ENCODE assay signal across 22 mouse cellular contexts in genomic region chr12:111821931-111822330, GRCm38 (mm10). TPM values are rescaled to one million over a fixed set of nuclear protein-coding genes. Genes with fewer than 3 reads are reported as not detected.
DNase-seq lines count a peak whose midpoint lies in the region; ATAC-seq and TF ChIP-seq lines count a peak whose summit lies in the region.
"Had no signal": no experiment of that assay in that cellular context is flagged by ENCODE, and none has a peak within 500 bp of the region (broad histone marks: within the 10 kb centered on the region; RNA-seq: fewer than 3 reads in every experiment).

No protein-coding gene starts in this region.

- peak; percentile 71 to 75 for DNase-seq in cerebellum, postnatal 14 days
- no peak for DNase-seq in cerebellum, adult 9-11 months
- DNase-seq in hindbrain, postnatal 0 days (ENCODE audit: low spot score) = no peak
- no peak for DNase-seq in hindbrain, embryonic 11.5 days (ENCODE audit: low spot score)
- DNase-seq in liver = no peak
- no peak for DNase-seq in adrenal gland, adult 18-20 months (ENCODE audit: low spot score in 2 of 2)
- DNase-seq: adrenal gland, adult 8-10 months; adrenal gland, postnatal 25 days; cerebellum, adult 8-10 months; embryo, embryonic 11 days; gastrocnemius, postnatal 10 days; heart, adult 11 months; kidney, adult 11 months had no signal

- peaks cover 25% of the 10 kb centered on the region for H3K36me3 ChIP-seq in hindbrain, postnatal 0 days (ENCODE audit: insufficient read depth, low read length)
- H3K36me3 ChIP-seq in hindbrain, embryonic 11.5 days (ENCODE audit: control insufficient read depth, insufficient read depth, low read length) = no peaks in the 10 kb centered on the region
- H3K36me3 ChIP-seq in liver, embryonic 12.5 days = peaks cover 87% of the 10 kb centered on the region
- peaks cover 48% of the 10 kb centered on the region for H3K36me3 ChIP-seq in embryonic facial prominence, embryonic 15.5 days

- 50% methylated on average over 4 of the region's 4 CpGs for WGBS in hindbrain, postnatal 0 days
- WGBS in hindbrain, embryonic 11.5 days = 72% methylated on average over 4 of the region's 4 CpGs
- 73% methylated on average over 4 of the region's 4 CpGs for WGBS in liver, embryonic 12.5 days (ENCODE audit: insufficient replicate concordance)
- WGBS in embryonic facial prominence, embryonic 15.5 days = 52% methylated on average over 4 of the region's 4 CpGs

- no peak overlapping the region for H3K4me2 ChIP-seq in hindbrain, postnatal 0 days (ENCODE audit: low read depth, low read length)
- no peak overlapping the region for H3K4me2 ChIP-seq in hindbrain, embryonic 11.5 days (replicated peaks; ENCODE audit: low read depth, low read length)
- H3K4me2 ChIP-seq in liver, embryonic 12.5 days = no peak overlapping the region
- no peak overlapping the region for H3K4me2 ChIP-seq in embryonic facial prominence, embryonic 15.5 days (replicated peaks)
- H3K4me2 ChIP-seq: forebrain, embryonic 12.5 days; forebrain, embryonic 15.5 days; heart, embryonic 11.5 days; hindbrain, embryonic 13.5 days had no signal

- H3K9me3 ChIP-seq in hindbrain, postnatal 0 days (ENCODE audit: low read length) = no peaks in the 10 kb centered on the region
- no peaks in the 10 kb centered on the region for H3K9me3 ChIP-seq in hindbrain, embryonic 11.5 days (ENCODE audit: control insufficient read depth, low read length)
- H3K9me3 ChIP-seq in liver, embryonic 12.5 days (replicated peaks) = no peaks in the 10 kb centered on the region
- H3K9me3 ChIP-seq in embryonic facial prominence, embryonic 15.5 days (replicated peaks) = no peaks in the 10 kb centered on the region
- H3K9me3 ChIP-seq: forebrain, embryonic 12.5 days; forebrain, embryonic 15.5 days; hindbrain, embryonic 13.5 days had no signal

- 0 out of 2 replicates have a peak overlapping the region, but pooled peaks have one; percentile 26 for H3K27ac ChIP-seq in hindbrain, postnatal 0 days
- no peak overlapping the region for H3K27ac ChIP-seq in hindbrain, embryonic 11.5 days (ENCODE audit: low read depth, low read length)
- H3K27ac ChIP-seq in liver, embryonic 12.5 days = no peak overlapping the region
- H3K27ac ChIP-seq in embryonic facial prominence, embryonic 15.5 days (replicated peaks) = peak overlapping the region; percentile 12; the same call in 1 of the 2 replicates
- H3K27ac ChIP-seq: forebrain, embryonic 12.5 days; forebrain, embryonic 15.5 days; hindbrain, embryonic 13.5 days had no signal

- no peak for ATAC-seq in hindbrain, postnatal 0 days
- ATAC-seq in hindbrain, embryonic 11.5 days (ENCODE audit: low FRiP score) = no peak
- no peak for ATAC-seq in liver, embryonic 12.5 days
- ATAC-seq in embryonic facial prominence, embryonic 15.5 days (ENCODE audit: insufficient number of reproducible peaks, low FRiP score, low TSS enrichment, low read depth) = peak; percentile 17; the same call in 1 of the 2 replicates
- ATAC-seq: CD4-positive, CD25-positive, alpha-beta regulatory T cell, adult 4 months; forebrain, embryonic 15.5 days; inflammation-experienced regulatory T-cells, adult 6 months had no signal

- H3K4me3 ChIP-seq in hindbrain, postnatal 0 days (ENCODE audit: low read length) = no peak overlapping the region
- H3K4me3 ChIP-seq in hindbrain, embryonic 11.5 days (ENCODE audit: low read depth, low read length) = no peak overlapping the region
- H3K4me3 ChIP-seq in liver, embryonic 12.5 days = no peak overlapping the region
- no peak overlapping the region for H3K4me3 ChIP-seq in embryonic facial prominence, embryonic 15.5 days (replicated peaks)
- H3K4me3 ChIP-seq: erythroblast, embryonic 14.5 days; forebrain, embryonic 12.5 days; forebrain, embryonic 15.5 days; hindbrain, embryonic 13.5 days had no signal

- H3K4me1 ChIP-seq in hindbrain, postnatal 0 days (ENCODE audit: insufficient read depth, low read length) = no peaks in the 10 kb centered on the region
- no peaks in the 10 kb centered on the region for H3K4me1 ChIP-seq in hindbrain, embryonic 11.5 days (replicated peaks; ENCODE audit: control insufficient read depth, insufficient read depth, low read length)
- H3K4me1 ChIP-seq in liver, embryonic 12.5 days = peaks cover 59% of the 10 kb centered on the region
- peaks cover 35% of the 10 kb centered on the region for H3K4me1 ChIP-seq in embryonic facial prominence, embryonic 15.5 days
- H3K4me1 ChIP-seq: forebrain, embryonic 12.5 days had no signal

- no peak for TF ChIP-seq CTCF in hindbrain, postnatal 0 days (IDR thresholded peaks at IDR 0.05; ENCODE audit: low read depth)

- H3K27me3 ChIP-seq in hindbrain, postnatal 0 days (ENCODE audit: insufficient read depth, low read length) = no peaks in the 10 kb centered on the region
- H3K27me3 ChIP-seq in hindbrain, embryonic 11.5 days (ENCODE audit: control insufficient read depth, insufficient read depth, low read length) = no peaks in the 10 kb centered on the region
- H3K27me3 ChIP-seq in liver, embryonic 12.5 days (replicated peaks) = no peaks in the 10 kb centered on the region
- H3K27me3 ChIP-seq in embryonic facial prominence, embryonic 15.5 days = no peaks in the 10 kb centered on the region
- H3K27me3 ChIP-seq: forebrain, embryonic 12.5 days; forebrain, embryonic 15.5 days; hindbrain, embryonic 13.5 days had no signal

- H3K9ac ChIP-seq in hindbrain, postnatal 0 days (replicated peaks; ENCODE audit: low read length) = no peak overlapping the region
- H3K9ac ChIP-seq in hindbrain, embryonic 11.5 days (ENCODE audit: low read depth, low read length) = no peak overlapping the region
- 0 out of 2 replicates have a peak overlapping the region, but pooled peaks have one; percentile 25 for H3K9ac ChIP-seq in liver, embryonic 12.5 days
- H3K9ac ChIP-seq in embryonic facial prominence, embryonic 15.5 days = no peak overlapping the region
- H3K9ac ChIP-seq: forebrain, embryonic 12.5 days; forebrain, embryonic 15.5 days; hindbrain, embryonic 13.5 days had no signal

RNA-seq across cellular contexts. Expression of gene Zfyve21, which starts 8.0 kb away (rescaled TPM):
- 43.4 and 44.3 TPM in 2 replicates for total RNA-seq in hindbrain, postnatal 0 days (2014; rRNA removed)
- 44.8 and 48.3 TPM in 2 replicates for polyA plus RNA-seq in hindbrain, postnatal 0 days (2015; fragmentation: Nextera tagmentation; extraction: Ambion mirVana)
- polyA plus RNA-seq in hindbrain, embryonic 11.5 days (2014; fragmentation: Nextera tagmentation; extraction: Ambion mirVana) = 54.2 and 54.7 TPM in 2 replicates
- polyA plus RNA-seq in liver, embryonic 12.5 days (2016; fragmentation: Nextera tagmentation; extraction: Ambion mirVana) = 60.6 and 61.9 TPM in 2 replicates
- polyA plus RNA-seq in embryonic facial prominence, embryonic 15.5 days (2015; fragmentation: Nextera tagmentation; extraction: Ambion mirVana) = 120 and 121 TPM in 2 replicates
- 100 to 1,000 TPM in 1 of 2 experiments, 10 to 100 TPM in 1; 84.6 to 101 TPM for total RNA-seq in adrenal gland, adult 18-20 months (2021)

RNA-seq across cellular contexts. Expression of gene Xrcc3, which starts 8.3 kb away (rescaled TPM):
- 16.8 and 17.4 TPM in 2 replicates for total RNA-seq in hindbrain, postnatal 0 days (2014; rRNA removed)
- 2.6 and 2.7 TPM in 2 replicates for polyA plus RNA-seq in hindbrain, postnatal 0 days (2015; fragmentation: Nextera tagmentation; extraction: Ambion mirVana)
- 8.2 and 9.8 TPM in 2 replicates for polyA plus RNA-seq in hindbrain, embryonic 11.5 days (2014; fragmentation: Nextera tagmentation; extraction: Ambion mirVana)
- 7.7 and 8.2 TPM in 2 replicates for polyA plus RNA-seq in liver, embryonic 12.5 days (2016; fragmentation: Nextera tagmentation; extraction: Ambion mirVana)
- 9.4 and 13.5 TPM in 2 replicates for polyA plus RNA-seq in embryonic facial prominence, embryonic 15.5 days (2015; fragmentation: Nextera tagmentation; extraction: Ambion mirVana)
- total RNA-seq in adrenal gland, adult 18-20 months (2021) = 10 to 100 TPM; 13.0 to 13.7 TPM

Comparison
In these comparisons a context has a peak if more than half of its experiments do, and no peak if none do; other contexts are left out.
1. DNase-seq: peak in cerebellum, postnatal 14 days (2 of 2); none in cerebellum, adult 9-11 months (single experiment), hindbrain, postnatal 0 days (single experiment), hindbrain, embryonic 11.5 days (single experiment), liver (single experiment) and adrenal gland, adult 18-20 months (0 of 2).
2. H3K27ac ChIP-seq: peak in hindbrain, postnatal 0 days (single experiment) and embryonic facial prominence, embryonic 15.5 days (single experiment); none in hindbrain, embryonic 11.5 days (single experiment) and liver, embryonic 12.5 days (single experiment).